11 mouse cellular contexts compared by ENCODE assay signal in the genomic region with DNA sequence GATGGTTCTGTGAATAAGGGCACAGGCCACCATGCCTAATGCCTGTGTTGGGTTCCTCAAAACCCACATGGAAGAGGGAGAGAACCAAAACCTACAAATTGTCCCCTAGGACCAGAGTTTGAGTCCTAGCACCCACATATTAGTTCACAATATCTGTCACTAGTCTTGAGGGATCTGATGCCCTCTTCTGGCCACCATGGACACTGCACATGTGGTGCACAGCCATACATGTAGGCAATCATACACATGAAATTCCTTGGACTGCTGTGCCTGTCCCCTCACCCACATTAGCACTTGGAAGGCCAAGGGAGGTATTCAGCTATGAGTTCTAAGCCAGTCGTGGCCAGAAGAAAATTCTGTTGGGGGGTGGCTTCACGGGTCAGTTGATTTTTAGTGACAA. TPM values are rescaled to one million over a fixed set of nuclear protein-coding genes. Genes with fewer than 3 reads are reported as not detected.
DNase-seq lines count a peak whose midpoint lies in the region; TF ChIP-seq lines count a peak whose summit lies in the region.
"Had no signal": no experiment of that assay in that cellular context is flagged by ENCODE, and none has a peak within 500 bp of the region (broad histone marks: within the 10 kb centered on the region; RNA-seq: fewer than 3 reads in every experiment).

No protein-coding gene starts in this region.

- intact Hi-C loops in left cerebral cortex, adult 2 months (cut with DNase I): no loop called here

- no peak overlapping the region for H3K27ac ChIP-seq in left cerebral cortex, adult 2 months
- H3K27ac ChIP-seq in MEL (ENCODE audit: control insufficient read depth, low read depth, low read length): no peak overlapping the region
- H3K27ac ChIP-seq: hindbrain, embryonic 15.5 days; macrophage had no signal

- peaks cover 24% of the 10 kb centered on the region for H3K36me3 ChIP-seq in E14TG2a.4 (ENCODE audit: insufficient read depth, low read length)
- no peaks in the 10 kb centered on the region; a peak in 2 of 4 replicates for H3K36me3 ChIP-seq in MEL (ENCODE audit: control insufficient read depth in 1 of 2, insufficient read depth in 2 of 2, low read length in 2 of 2)

- TF ChIP-seq RAD21 in MEL (IDR thresholded peaks at IDR 0.05; ENCODE audit: low read depth, low read length): no peak

- H3K4me1 ChIP-seq in E14TG2a.4 (replicated peaks; ENCODE audit: low read depth, low read length) (peaks cover 27% of the 10 kb centered on the region), MEL (ENCODE audit: control insufficient read depth in 1 of 2, insufficient read depth in 2 of 2, low read length in 2 of 2) (0 out of 4 replicates have a peak, but pooled peaks cover 0 to 2% of the 10 kb centered on the region in 2 experiments)
- H3K4me1 ChIP-seq: hindbrain, embryonic 15.5 days had no signal

- no peak for TF ChIP-seq POLR2A in MEL (IDR thresholded peaks at IDR 0.05; ENCODE audit: control insufficient read depth in 1 of 2, insufficient read depth in 1 of 2, low read depth in 1 of 2, low read length in 2 of 2, poor library complexity in 1 of 2)

- H3K27me3 ChIP-seq in E14TG2a.4 (ENCODE audit: insufficient read depth, low read length) (no peaks in the 10 kb centered on the region), MEL (ENCODE audit: control insufficient read depth in 1 of 2, insufficient read depth in 2 of 2, low read length in 2 of 2) (no peaks in the 10 kb centered on the region)
- H3K27me3 ChIP-seq: hindbrain, embryonic 15.5 days had no signal

- H3K79me2 ChIP-seq in MEL (ENCODE audit: control insufficient read depth, insufficient read depth, low read length, poor library complexity): no peaks in the 10 kb centered on the region

- no peak for DNase-seq in left cerebral cortex, adult 2 months (ENCODE audit: extremely low spot score in 1 of 2, low spot score in 2 of 2)
- no peak for DNase-seq in left cerebral cortex, adult 8-10 months (ENCODE audit: low spot score in 2 of 2)
- peak; percentile 59 for DNase-seq in MEL (ENCODE audit: low read depth, low spot score)
- peak; percentile 9 for DNase-seq in induced T-regulatory cell, adult 2 months (ENCODE audit: low read depth)
- DNase-seq in adrenal gland, postnatal 4 days (ENCODE audit: low spot score in 2 of 2): no peak
- DNase-seq in frontal cortex, adult 2 months (ENCODE audit: extremely low spot score in 1 of 2, low spot score in 1 of 2): no peak
- DNase-seq: retina, postnatal 1 day had no signal

- TF ChIP-seq CTCF in left cerebral cortex, adult 2 months (IDR thresholded peaks at IDR 0.05): peak; percentile 22
- TF ChIP-seq CTCF in E14TG2a.4 (conservative IDR thresholded peaks at IDR 0.05; ENCODE audit: low read length): peak; percentile 67
- peak; percentile 40 to 55 (median 45) for TF ChIP-seq CTCF in MEL (IDR thresholded peaks at IDR 0.05 in 2 of 3, conservative IDR thresholded peaks at IDR 0.05 in 1 of 3; ENCODE audit: control insufficient read depth in 1 of 3, insufficient read depth in 1 of 3, low read depth in 2 of 3, low read length in 3 of 3, poor library complexity in 1 of 3, severe bottlenecking in 1 of 3)

- no peak for TF ChIP-seq EP300 in MEL (IDR thresholded peaks at IDR 0.05; ENCODE audit: low read depth in 1 of 2, low read length in 2 of 2)

- H3K9ac ChIP-seq in MEL (ENCODE audit: control insufficient read depth, low read depth, low read length, poor library complexity, severe bottlenecking): no peak overlapping the region
- H3K9ac ChIP-seq: hindbrain, embryonic 15.5 days had no signal

- H3K9me3 ChIP-seq in E14TG2a.4 (ENCODE audit: low read length): no peaks in the 10 kb centered on the region
- H3K9me3 ChIP-seq in MEL (replicated peaks; ENCODE audit: insufficient read depth, low read length): no peaks in the 10 kb centered on the region
- H3K9me3 ChIP-seq: hindbrain, embryonic 15.5 days had no signal

- H3K4me3 ChIP-seq in left cerebral cortex, adult 2 months: no peak overlapping the region
- H3K4me3 ChIP-seq in E14TG2a.4 (replicated peaks; ENCODE audit: low read length) (no peak overlapping the region), MEL (ENCODE audit: control insufficient read depth in 1 of 2, insufficient read depth in 1 of 2, low read depth in 2 of 2, low read length in 2 of 2) (no peak overlapping the region)
- H3K4me3 ChIP-seq: hindbrain, embryonic 15.5 days; myocyte had no signal

TF ChIP-seq in MEL, 35 proteins besides CTCF, POLR2A, EP300 and RAD21:
- TF ChIP-seq BHLHE40 (IDR thresholded peaks at IDR 0.05; ENCODE audit: borderline replicate concordance, low read depth, low read length) (no peak), MAFK (IDR thresholded peaks at IDR 0.05; ENCODE audit: borderline replicate concordance, low read depth, low read length) (no peak), RCOR1 (IDR thresholded peaks at IDR 0.05; ENCODE audit: low read depth, low read length) (no peak), ZC3H11A (IDR thresholded peaks at IDR 0.05; ENCODE audit: low read depth, low read length) (0 out of 2 replicates have a peak, but pooled peaks have one; percentile 11), USF1 (IDR thresholded peaks at IDR 0.05; ENCODE audit: low read depth, low read length) (no peak), ZMIZ1 (IDR thresholded peaks at IDR 0.05; ENCODE audit: low read depth, low read length) (no peak), SMC3 (IDR thresholded peaks at IDR 0.05; ENCODE audit: low read depth, low read length) (peak; percentile 34), JUND (IDR thresholded peaks at IDR 0.05; ENCODE audit: low read depth, low read length) (no peak)

RNA-seq across cellular contexts. Expression of a gene that starts 36.0 kb away (rescaled TPM):
- 10 to 100 TPM; 23.5 to 25.6 TPM for total RNA-seq in left cerebral cortex, adult 2 months (2021)
- 10 to 100 TPM; 21.1 to 25.4 (median 24.5) TPM for total RNA-seq in left cerebral cortex, adult 8-10 months (2022)
- 2.2 and 2.4 TPM in 2 replicates for total RNA-seq in MEL (2012; rRNA removed)
- polyA plus RNA-seq in MEL (2012; ENCODE audit: insufficient read depth in 1 of 2, insufficient read length in 2 of 2, low read depth in 1 of 2, low replicate concordance in 2 of 2, missing spikeins in 1 of 2): 1 to 10 TPM in 1 of 2 experiments, not detected in 1; 7.6 TPM
- total RNA-seq in adrenal gland, postnatal 4 days (2021): 10 to 100 TPM in 1 of 2 experiments, 1 to 10 TPM in 1; 9.4 to 10.2 TPM
- 14.5 and 15.5 TPM in 2 replicates for polyA plus RNA-seq in frontal cortex, adult 2 months (2012; rRNA removed)

Comparison
In these comparisons a context has a peak if more than half of its experiments do, and no peak if none do; other contexts are left out.
1. DNase-seq: peak in MEL (single experiment) and induced T-regulatory cell, adult 2 months (single experiment); none in left cerebral cortex, adult 2 months (0 of 2), left cerebral cortex, adult 8-10 months (0 of 2), adrenal gland, postnatal 4 days (0 of 2) and frontal cortex, adult 2 months (0 of 2).
2. Peak in every context shown above with its lines, with median percentiles within 50 percentile points of each other: CTCF ChIP-seq.